Mouse (Mus musculus): ENCODE results near the gene Stx12.

Gene Stx12

GRCm38 (mm10) chr4:132871116-132871515, 13.2 kb downstream of the Stx12 start:
- DNase-seq (ENCODE audit: extremely low spot score, low read depth, low spot score), result no peak

GRCm38 (mm10) chr4:132864856-132865255, 19.5 kb downstream of the Stx12 start:
- no peak for DNase-seq (ENCODE audit: extremely low spot score, low read depth, low spot score)

- DNase-seq (ENCODE audit: extremely low spot score, low read depth, low spot score), result no peak
Observed at GRCm38 (mm10) chr4:132863012-132863411, 21.3 kb downstream of the Stx12 start.

DNA sequence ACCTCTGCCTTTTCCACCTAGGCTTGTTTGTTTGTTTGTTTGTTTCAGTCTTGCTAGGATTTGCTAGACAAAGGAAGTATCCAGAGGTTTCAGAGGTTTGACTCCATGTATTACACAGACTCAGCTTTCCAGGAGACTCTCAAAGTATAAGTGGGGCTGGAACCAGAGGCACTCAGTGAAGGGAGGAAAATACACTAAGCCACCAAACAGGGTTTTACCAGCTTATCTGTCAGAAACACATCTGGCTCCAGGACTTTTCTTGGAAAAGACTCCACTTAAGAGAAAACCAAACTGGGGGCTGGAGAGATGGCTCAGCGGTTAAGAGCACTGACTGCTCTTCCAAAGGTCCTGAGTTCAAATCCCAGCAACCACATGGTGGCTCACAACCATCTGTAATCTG, 23.4 kb downstream of the Stx12 start:
- DNase-seq (ENCODE audit: extremely low spot score, low read depth, low spot score), result no peak

- DNase-seq (ENCODE audit: extremely low spot score, low read depth, low spot score), result no peak
Observed at GRCm38 (mm10) chr4:132843705-132844071, 40.6 kb downstream of the Stx12 start.

DNA sequence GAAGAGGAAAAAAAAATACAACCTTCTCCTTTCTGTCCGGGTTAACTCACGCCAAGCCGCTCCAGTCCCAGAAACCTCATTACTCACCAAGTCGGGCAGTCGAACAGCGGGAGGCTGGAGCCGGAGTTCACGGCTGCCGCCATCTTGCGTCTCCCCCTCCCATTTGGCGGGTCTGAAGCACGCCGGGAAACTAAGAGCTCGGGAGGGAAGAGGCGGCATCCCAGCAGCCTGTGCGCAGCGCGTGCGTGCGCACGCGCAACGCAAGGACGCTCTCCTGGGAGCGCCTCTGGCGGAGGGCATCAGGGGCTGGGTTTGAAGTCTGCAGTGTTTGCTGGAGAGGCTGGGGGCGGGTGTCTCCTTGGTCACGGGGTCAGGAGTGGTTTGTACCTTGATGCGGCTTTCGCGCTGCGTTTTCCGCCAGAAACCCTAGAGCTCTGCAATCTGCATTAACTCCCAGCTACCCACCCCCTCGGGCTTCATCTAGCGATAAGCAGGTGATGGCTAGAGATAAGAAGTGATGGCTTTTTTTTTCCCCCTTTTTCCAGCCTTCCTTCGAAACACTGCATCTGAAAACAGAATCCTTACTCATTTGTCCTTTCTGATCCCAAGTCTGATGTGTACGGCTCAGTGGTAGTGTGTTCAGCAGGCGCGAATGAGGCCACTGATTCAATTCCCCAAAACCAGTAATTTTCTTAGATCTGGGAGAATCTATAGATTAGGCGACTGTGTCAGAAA, 41.2 kb downstream of the Stx12 start, which contains the start of gene Ppp1r8:
TSS of gene Ppp1r8 (minus strand) at position 200 of the 735 bp plus-strand sequence.
- peak; percentile 98 for DNase-seq (ENCODE audit: extremely low spot score, low read depth, low spot score)

DNA sequence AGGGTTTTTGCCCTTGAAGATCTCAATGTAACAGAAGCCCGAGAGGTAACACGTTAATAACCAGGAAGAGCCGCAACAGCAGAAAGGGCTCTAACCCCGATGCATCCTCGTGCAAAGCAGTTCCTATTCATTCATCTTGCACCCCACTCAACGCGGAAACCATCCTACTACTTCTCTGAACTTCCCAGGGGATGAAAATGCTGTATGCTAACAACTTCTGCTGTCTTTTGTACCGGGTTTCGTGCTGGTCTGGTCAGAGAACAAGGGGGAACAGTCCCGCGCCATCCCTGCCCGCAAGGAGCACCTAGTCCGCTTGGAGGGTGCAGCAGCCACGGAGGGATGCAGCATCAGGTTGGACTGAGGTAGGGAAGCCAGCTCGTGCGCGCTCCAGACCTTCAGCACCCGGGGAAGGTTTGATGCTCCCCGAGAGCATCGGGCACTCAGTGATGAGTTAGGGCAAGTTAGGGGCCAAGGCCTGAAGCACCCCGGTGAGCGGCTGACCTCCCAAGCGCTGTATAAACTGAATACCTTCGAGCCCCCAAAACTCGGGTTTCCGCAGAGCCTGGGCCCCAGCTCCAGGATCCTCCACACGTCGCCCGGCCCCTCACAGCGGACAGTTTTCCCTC, 41.9 kb downstream of the Stx12 start:
- DNase-seq (ENCODE audit: extremely low spot score, low read depth, low spot score), result no peak

DNA sequence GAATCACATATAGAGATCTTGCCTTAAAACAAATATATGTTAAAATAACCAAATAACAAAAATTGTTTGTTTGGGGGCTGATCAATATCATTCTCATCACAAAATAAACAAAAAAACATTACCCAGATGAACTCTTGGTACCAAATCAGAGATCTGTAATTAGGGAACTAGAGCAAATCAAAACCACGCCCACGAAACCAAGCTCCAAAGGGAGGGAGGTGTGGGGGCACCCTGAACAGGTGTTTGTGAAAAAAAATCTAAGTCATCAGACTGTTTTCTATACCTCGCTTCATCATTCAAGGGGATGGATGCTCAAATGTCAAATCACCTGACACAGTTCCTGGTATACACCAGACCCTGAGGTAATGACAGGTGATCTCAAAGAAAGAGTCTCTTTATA, 42.8 kb downstream of the Stx12 start:
- no peak for DNase-seq (ENCODE audit: extremely low spot score, low read depth, low spot score)

- DNase-seq (ENCODE audit: extremely low spot score, low read depth, low spot score), result no peak
Observed at GRCm38 (mm10) chr4:132823614-132824366, 60.5 kb downstream of the Stx12 start.

DNA sequence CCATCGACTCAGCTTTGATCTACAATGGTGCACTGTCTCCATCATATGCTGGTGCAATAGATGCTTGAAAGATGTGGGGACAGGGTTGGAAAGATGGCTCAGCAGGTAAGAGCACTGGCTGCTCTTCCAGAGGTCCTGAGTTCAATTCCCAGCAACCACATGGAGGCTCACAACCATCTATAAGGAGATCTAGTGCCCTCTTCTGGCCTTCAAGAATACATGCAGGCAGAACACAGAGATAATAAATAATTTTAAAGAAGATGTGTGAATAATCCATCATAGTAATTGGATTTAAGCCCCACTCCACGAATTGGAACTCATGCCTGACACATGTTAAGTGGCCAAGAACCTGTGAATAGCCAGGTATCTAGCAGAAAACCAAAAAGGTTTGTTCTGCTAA, 65.9 kb downstream of the Stx12 start:
- no peak for DNase-seq (ENCODE audit: extremely low spot score, low read depth, low spot score)

DNA sequence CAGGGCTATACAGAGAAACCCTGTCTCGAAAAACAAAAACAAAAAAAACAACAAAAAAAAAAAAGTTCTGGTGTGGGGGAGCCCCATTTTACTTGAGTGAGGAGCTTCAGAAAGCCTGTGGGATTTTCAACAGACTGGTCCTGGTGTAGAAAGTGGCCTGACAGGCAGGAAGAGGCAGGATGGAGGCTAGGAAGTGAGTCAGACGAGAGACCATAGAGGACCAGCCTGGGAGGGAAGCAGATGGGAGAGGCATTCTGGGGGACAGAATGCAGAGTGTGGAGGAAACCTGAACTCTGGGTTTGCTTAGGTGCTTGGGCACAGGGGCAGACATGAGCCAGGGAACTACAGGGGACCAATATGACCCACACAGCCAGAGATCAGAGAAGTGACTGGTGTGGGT, 67.5 kb downstream of the Stx12 start:
- DNase-seq (ENCODE audit: extremely low spot score, low read depth, low spot score), result no peak

DNA sequence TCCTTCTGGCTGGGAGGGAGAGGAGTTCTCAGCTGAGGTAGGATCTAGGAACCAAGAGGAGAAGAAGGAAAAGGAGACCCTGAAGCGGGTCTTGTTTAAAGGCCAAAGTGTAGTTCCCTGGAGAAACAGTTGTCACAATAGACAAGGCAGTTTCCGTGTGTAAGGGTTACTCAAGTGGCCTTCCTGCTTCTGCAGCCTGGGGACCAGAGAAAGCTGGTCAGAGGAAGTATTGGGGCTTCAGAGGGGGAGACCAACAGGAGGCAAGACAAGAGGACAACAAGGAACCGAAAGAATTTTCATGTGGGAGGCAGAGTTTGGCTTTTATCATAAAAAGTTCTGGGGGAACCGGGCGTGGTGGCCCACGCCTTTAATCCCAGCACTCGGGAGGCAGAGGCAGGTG, 67.9 kb downstream of the Stx12 start:
- DNase-seq (ENCODE audit: extremely low spot score, low read depth, low spot score), result no peak

DNA sequence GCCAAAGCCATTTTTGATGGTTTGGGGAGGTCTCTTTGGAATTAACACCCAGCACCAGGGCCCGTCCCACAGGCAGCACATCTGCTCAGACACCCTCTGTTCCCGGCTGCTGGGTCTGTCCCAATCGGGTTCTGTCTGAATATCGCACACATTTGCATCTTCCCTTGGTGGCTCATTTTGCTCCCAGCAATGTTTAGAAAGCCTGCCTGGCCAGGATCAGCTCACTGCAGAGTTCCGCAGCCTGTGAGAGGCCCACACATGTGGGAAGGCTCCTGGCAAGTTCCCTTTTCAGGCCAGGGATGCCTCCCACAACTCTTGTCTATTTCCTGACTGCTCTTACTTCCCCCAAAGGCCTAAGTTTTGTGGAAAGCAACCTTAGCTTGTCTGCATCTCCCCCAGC, 74.7 kb downstream of the Stx12 start:
- DNase-seq (ENCODE audit: extremely low spot score, low read depth, low spot score), result no peak

DNA sequence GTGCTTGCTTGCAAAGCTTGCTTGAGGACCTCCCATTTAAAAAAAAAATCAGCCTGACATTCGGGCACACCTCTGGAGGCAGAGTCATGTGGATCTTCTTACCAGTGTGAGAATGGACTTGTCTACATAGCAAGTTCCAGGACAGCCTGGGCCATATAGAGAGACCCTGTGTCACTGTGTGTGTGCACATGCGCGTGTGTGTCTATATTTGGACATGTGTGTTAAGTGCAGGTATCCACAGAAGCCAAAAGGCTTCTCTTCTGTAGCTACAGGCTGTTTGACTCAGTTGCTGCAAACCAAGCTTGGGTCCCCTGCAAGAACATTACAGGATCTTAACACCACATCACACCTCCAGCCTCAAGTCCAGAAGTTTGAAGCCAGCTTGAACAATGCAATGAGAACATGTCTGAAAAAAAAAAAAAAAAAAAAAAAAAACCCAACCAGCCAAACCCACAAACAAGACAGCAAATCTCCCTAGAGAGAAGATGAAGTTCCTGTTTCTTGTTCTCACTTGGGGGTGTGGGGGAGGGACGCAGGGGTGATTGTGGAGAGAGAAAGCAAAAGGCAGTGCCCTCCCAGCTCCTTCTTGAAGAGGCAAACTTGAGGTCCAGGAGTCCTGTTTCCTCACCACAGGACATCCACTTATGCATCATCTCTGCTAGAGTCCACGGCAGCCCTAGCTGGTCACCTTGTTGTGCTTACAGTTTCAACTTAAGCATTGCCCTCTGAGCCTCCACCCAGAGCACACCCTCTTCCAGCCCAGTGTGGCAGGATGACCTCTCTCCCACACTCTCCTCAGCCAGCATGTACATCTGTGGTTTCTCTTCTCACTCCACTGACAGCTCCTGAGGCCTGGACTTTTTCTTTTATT, 76.3 kb downstream of the Stx12 start:
- DNase-seq (ENCODE audit: extremely low spot score, low read depth, low spot score), result no peak

GRCm38 (mm10) chr4:132806620-132807191, 77.6 kb downstream of the Stx12 start:
- no peak for DNase-seq (ENCODE audit: extremely low spot score, low read depth, low spot score)

- no peak for DNase-seq (ENCODE audit: extremely low spot score, low read depth, low spot score)
Observed at GRCm38 (mm10) chr4:132805599-132806197, 78.6 kb downstream of the Stx12 start.

DNA sequence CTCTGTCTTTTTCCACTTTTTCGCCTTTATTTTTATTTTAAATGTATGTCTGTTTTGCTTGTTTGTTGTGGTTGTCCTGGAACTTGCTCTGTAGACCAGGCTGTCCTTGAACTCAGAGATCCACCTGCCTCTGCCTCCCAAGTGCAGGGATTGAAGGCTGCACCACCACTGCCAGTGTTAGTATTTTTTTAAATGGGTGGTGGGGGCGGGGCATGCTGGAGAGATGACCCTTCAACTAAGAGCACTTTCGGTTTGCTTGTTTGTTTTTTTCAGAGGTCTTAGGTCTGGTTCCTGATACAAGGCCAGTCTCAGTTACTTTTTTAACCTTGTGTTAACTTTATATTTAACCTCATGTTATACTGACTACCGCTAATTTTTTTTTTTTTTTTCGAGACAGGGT, 79.2 kb downstream of the Stx12 start:
- DNase-seq (ENCODE audit: extremely low spot score, low read depth, low spot score), result no peak

GRCm38 (mm10) chr4:132804331-132804730, 80.0 kb downstream of the Stx12 start:
- DNase-seq (ENCODE audit: extremely low spot score, low read depth, low spot score), result no peak

DNA sequence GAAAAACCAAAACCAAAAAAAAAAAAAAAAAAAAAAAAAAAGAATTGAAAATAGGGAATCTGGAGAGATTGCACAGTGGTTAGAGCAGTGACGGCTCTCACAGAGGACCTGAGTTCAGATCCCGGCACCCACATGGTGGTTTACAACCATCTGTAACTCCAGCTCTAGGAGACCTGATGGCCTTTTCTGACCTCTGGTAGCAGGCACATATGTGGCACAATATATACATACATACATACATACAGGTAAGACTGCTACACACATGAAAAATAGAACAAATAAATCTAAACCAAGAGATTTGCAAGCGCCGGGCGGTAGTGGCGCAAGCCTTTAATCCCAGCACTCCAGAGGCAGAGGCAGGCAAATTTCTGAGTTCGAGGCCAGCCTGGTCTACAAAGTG, 80.4 kb downstream of the Stx12 start:
- DNase-seq (ENCODE audit: extremely low spot score, low read depth, low spot score), result no peak

Measured in hindlimb bud, embryonic 11.5 days (tissue).